Mouse (Mus musculus): ENCODE data around the gene Fbn1. TPM values are rescaled to one million over a fixed set of nuclear protein-coding genes. Genes with fewer than 3 reads are reported as not detected.
A peak's percentile ranks its signal among the peaks of the same experiment; 100 is the strongest.

Gene Fbn1
- total RNA-seq, 2 experiments from 2014 or later, result 0.05 to 0.17 TPM

GRCm38 (mm10) chr2:125459087-125459486 is 48.7 kb downstream of the Fbn1 start:
- no peak for ATAC-seq (replicated peaks; ENCODE audit: poor library complexity)

GRCm38 (mm10) chr2:125456059-125456789 is 51.6 kb downstream of the Fbn1 start:
- ATAC-seq (replicated peaks; ENCODE audit: poor library complexity), result peak; percentile 95

GRCm38 (mm10) chr2:125454781-125455180 is 53.0 kb downstream of the Fbn1 start:
- no peak for ATAC-seq (replicated peaks; ENCODE audit: poor library complexity)

- 0 out of 2 replicates have a peak, but pooled peaks have one; percentile 4 for ATAC-seq (replicated peaks; ENCODE audit: poor library complexity)
These were observed 55.3 kb downstream of the Fbn1 start for GRCm38 (mm10) chr2:125452369-125453097.

GRCm38 (mm10) chr2:125449361-125449760 is 58.4 kb downstream of the Fbn1 start:
- ATAC-seq (replicated peaks; ENCODE audit: poor library complexity), result no peak

GRCm38 (mm10) chr2:125448881-125449280 is 58.9 kb downstream of the Fbn1 start:
- ATAC-seq (replicated peaks; ENCODE audit: poor library complexity), result no peak

- ATAC-seq (replicated peaks; ENCODE audit: poor library complexity), result no peak
These were observed 60.4 kb downstream of the Fbn1 start for GRCm38 (mm10) chr2:125447274-125447898.

GRCm38 (mm10) chr2:125438381-125438780 is 69.4 kb downstream of the Fbn1 start:
- ATAC-seq (replicated peaks; ENCODE audit: poor library complexity), result no peak

- no peak for ATAC-seq (replicated peaks; ENCODE audit: poor library complexity)
These were observed 71.6 kb downstream of the Fbn1 start for GRCm38 (mm10) chr2:125436240-125436639.

- no peak for ATAC-seq (replicated peaks; ENCODE audit: poor library complexity)
These were observed 74.3 kb downstream of the Fbn1 start for GRCm38 (mm10) chr2:125433524-125433923.

- no peak for ATAC-seq (replicated peaks; ENCODE audit: poor library complexity)
These were observed 76.3 kb downstream of the Fbn1 start for GRCm38 (mm10) chr2:125431491-125431890.

GRCm38 (mm10) chr2:125428811-125429438 is 78.9 kb downstream of the Fbn1 start:
- ATAC-seq (replicated peaks; ENCODE audit: poor library complexity), result no peak

GRCm38 (mm10) chr2:125420604-125421003 is 87.2 kb downstream of the Fbn1 start:
- ATAC-seq (replicated peaks; ENCODE audit: poor library complexity), result no peak

- ATAC-seq (replicated peaks; ENCODE audit: poor library complexity), result no peak
These were observed 88.1 kb downstream of the Fbn1 start for GRCm38 (mm10) chr2:125419681-125420080.

- peak; percentile 80 for ATAC-seq (replicated peaks; ENCODE audit: poor library complexity)
These were observed 89.2 kb downstream of the Fbn1 start for GRCm38 (mm10) chr2:125418546-125418945.

- ATAC-seq (replicated peaks; ENCODE audit: poor library complexity), result no peak
These were observed 91.1 kb downstream of the Fbn1 start for GRCm38 (mm10) chr2:125416541-125417245.

GRCm38 (mm10) chr2:125412351-125412750 is 95.4 kb downstream of the Fbn1 start:
- ATAC-seq (replicated peaks; ENCODE audit: poor library complexity), result no peak

GRCm38 (mm10) chr2:125411777-125412176 is 96.0 kb downstream of the Fbn1 start:
- no peak for ATAC-seq (replicated peaks; ENCODE audit: poor library complexity)

GRCm38 (mm10) chr2:125404509-125405105 is 103.2 kb downstream of the Fbn1 start:
- no peak for ATAC-seq (replicated peaks; ENCODE audit: poor library complexity)

GRCm38 (mm10) chr2:125402276-125402675 is 105.5 kb downstream of the Fbn1 start:
- ATAC-seq (replicated peaks; ENCODE audit: poor library complexity), result no peak
